Mouse (Mus musculus) neural tube, embryonic 15.5 days (tissue): Measurements from ENCODE around the gene Tcf12. TPM values are rescaled to one million over a fixed set of nuclear protein-coding genes. Genes with fewer than 3 reads are reported as not detected.

Experiments used
- ATAC-seq: fragments of 200-750 bp; cut with Nextera tagmentation; 2 replicates; pipeline ENCODE4 v1.8.0; 2017; ENCODE audit warnings: mild to moderate bottlenecking, moderate TSS enrichment, moderate library complexity; ENCODE audit not compliant: low FRiP score
- H3K27ac ChIP-seq: fragments of 300-500 bp; sonication (generic); replicated peaks from 2 replicates; pipeline ENCODE4 v1.5.1; 2015; ENCODE audit warnings: mild to moderate bottlenecking, inconsistent platforms
- H3K27me3 ChIP-seq: fragments of 300-500 bp; sonication (generic); replicated peaks from 2 replicates; pipeline ENCODE4 v1.6.1; 2015; ENCODE audit warnings: inconsistent platforms
- H3K36me3 ChIP-seq: fragments of 300-500 bp; sonication (generic); 2 replicates; pipeline ENCODE4 v1.6.1; 2015; ENCODE audit warnings: inconsistent platforms
- H3K4me1 ChIP-seq: fragments of 300-500 bp; sonication (generic); 2 replicates; pipeline ENCODE4 v1.6.1; 2015; ENCODE audit warnings: inconsistent platforms
- H3K4me2 ChIP-seq: fragments of 300-500 bp; sonication (generic); 2 replicates; pipeline ENCODE4 v1.6.1; 2015; ENCODE audit warnings: inconsistent platforms, mild to moderate bottlenecking, moderate library complexity
- H3K4me3 ChIP-seq: fragments of 300-500 bp; sonication (generic); replicated peaks from 2 replicates; pipeline ENCODE4 v1.5.1; 2015; ENCODE audit warnings: mild to moderate bottlenecking, inconsistent platforms
- H3K9ac ChIP-seq: fragments of 300-500 bp; sonication (generic); replicated peaks from 2 replicates; pipeline ENCODE4 v1.6.1; 2015; ENCODE audit warnings: mild to moderate bottlenecking, inconsistent platforms
- H3K9me3 ChIP-seq: fragments of 300-500 bp; sonication (generic); replicated peaks from 2 replicates; pipeline ENCODE4 v1.6.1; 2016; ENCODE audit warnings: inconsistent platforms
- WGBS: fragments of 180-500 bp; shearing (Covaris S2); methylation state at CpG from one replicate; pipeline ENCODE4 v1.1.7; 2015; ENCODE audit warnings: mixed read lengths; 5-methylcytosine and 5-hydroxymethylcytosine counted together
- polyA plus RNA-seq: library from polyadenylated mRNA; unstranded; fragments of >200 nt; fragmentation: Nextera tagmentation; extraction: Ambion mirVana; gene quantifications from 2 replicates; pipeline ENCODE4 v1.2.1, GENCODE M21; 2015

Tcf12 gene
- polyA plus RNA-seq, 1 experiment from 2014 or later = 53.7 TPM

DNA sequence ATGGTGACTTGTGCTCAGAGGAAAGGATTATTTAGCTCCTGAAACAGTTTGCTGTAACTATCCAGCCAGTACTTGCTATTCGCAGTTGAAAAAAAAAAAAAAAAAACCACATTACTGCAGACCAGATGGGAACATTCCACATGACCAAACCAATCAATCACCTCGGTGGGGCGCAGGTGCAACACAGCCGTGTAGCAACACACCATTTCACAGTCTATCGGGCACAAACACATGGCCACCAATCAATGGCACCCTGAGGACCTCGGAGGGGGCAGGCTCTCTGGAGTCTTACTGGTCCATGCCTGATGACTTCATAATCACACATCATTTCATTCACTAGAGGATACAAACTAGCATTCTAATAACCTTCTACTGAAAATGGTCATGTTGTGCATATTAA lies 135.6 kb downstream of the Tcf12 start:
- Histone ChIP-seq H3K36me3 (no peaks in the 10 kb centered on the region), H3K27ac (peak overlapping the region; percentile 58), H3K4me2 (peak overlapping the region; percentile 38), H3K9me3 (no peaks in the 10 kb centered on the region), H3K9ac (no peak overlapping the region), H3K4me1 (peaks cover 31% of the 10 kb centered on the region), H3K4me3 (no peak overlapping the region), H3K27me3 (no peaks in the 10 kb centered on the region)
- 12% methylated on average over 6 of the region's 6 CpGs for WGBS
- peak; percentile 92 for ATAC-seq

- Histone ChIP-seq H3K4me3 (no peak overlapping the region), H3K9ac (no peak overlapping the region), H3K4me2 (no peak overlapping the region), H3K4me1 (peaks cover 31% of the 10 kb centered on the region), H3K27me3 (no peaks in the 10 kb centered on the region), H3K36me3 (no peaks in the 10 kb centered on the region), H3K27ac (peak overlapping the region; percentile 76), H3K9me3 (no peaks in the 10 kb centered on the region)
- WGBS = 24% methylated on average over 4 of the region's 4 CpGs
- ATAC-seq = no peak
Measured at GRCm38 (mm10) chr9:71975141-71975540, 136.5 kb downstream of the Tcf12 start.

DNA sequence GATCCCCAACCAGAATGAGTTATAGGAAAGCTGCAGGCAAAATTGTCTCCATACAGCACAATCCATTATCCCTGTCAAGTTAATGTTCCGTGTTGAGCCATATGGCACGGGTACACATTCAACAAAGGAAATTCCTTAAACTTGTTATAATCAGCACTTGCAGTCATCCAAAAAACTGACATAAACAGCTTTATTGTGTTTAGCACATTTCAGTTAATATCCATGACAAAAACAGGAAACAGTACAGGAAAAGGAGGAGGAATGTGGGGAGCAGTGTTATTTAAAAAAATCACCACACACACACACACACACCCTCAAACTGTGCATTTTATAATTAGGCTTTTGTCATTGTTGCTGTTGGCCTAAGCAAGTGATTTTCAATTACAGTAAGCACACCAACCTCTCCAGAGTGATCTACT lies 137.1 kb downstream of the Tcf12 start:
- Histone ChIP-seq H3K9ac (no peak overlapping the region), H3K27me3 (no peaks in the 10 kb centered on the region), H3K4me3 (no peak overlapping the region), H3K9me3 (no peaks in the 10 kb centered on the region), H3K4me1 (peaks cover 31% of the 10 kb centered on the region), H3K4me2 (no peak overlapping the region), H3K27ac (peak overlapping the region; percentile 76), H3K36me3 (no peaks in the 10 kb centered on the region)
- peak; percentile 61; the same call in 1 of the 2 replicates for ATAC-seq
- WGBS = 7% methylated on average over 2 of the region's 2 CpGs

GRCm38 (mm10) chr9:71964039-71964438 lies 147.6 kb downstream of the Tcf12 start:
- no peak for ATAC-seq
- H3K27me3 ChIP-seq = no peaks in the 10 kb centered on the region
- no peak overlapping the region for H3K4me3 ChIP-seq
- H3K4me1 ChIP-seq = peaks cover 3% of the 10 kb centered on the region; the same call in 1 of the 2 replicates
- 72% methylated on average over 4 of the region's 4 CpGs for WGBS
- no peaks in the 10 kb centered on the region for H3K9me3 ChIP-seq
- no peak overlapping the region for H3K9ac ChIP-seq
- no peak overlapping the region for H3K4me2 ChIP-seq
- no peak overlapping the region for H3K27ac ChIP-seq
- no peaks in the 10 kb centered on the region for H3K36me3 ChIP-seq

- H3K4me1 ChIP-seq = peaks cover 6% of the 10 kb centered on the region; the same call in 1 of the 2 replicates
- no peaks in the 10 kb centered on the region for H3K9me3 ChIP-seq
- H3K9ac ChIP-seq = no peak overlapping the region
- no peak for ATAC-seq
- H3K36me3 ChIP-seq = no peaks in the 10 kb centered on the region
- 0 out of 2 replicates have a peak overlapping the region, but pooled peaks have one; percentile 37 for H3K27ac ChIP-seq
- peak overlapping the region; percentile 30; the same call in 1 of the 2 replicates for H3K4me2 ChIP-seq
- H3K4me3 ChIP-seq = no peak overlapping the region
- no peaks in the 10 kb centered on the region for H3K27me3 ChIP-seq
Measured at GRCm38 (mm10) chr9:71960026-71960396, 151.7 kb downstream of the Tcf12 start.

GRCm38 (mm10) chr9:71959259-71960025 lies 152.2 kb downstream of the Tcf12 start:
- 0 out of 2 replicates have a peak overlapping the region, but pooled peaks have one; percentile 37 for H3K27ac ChIP-seq
- H3K9ac ChIP-seq = no peak overlapping the region
- H3K4me3 ChIP-seq = no peak overlapping the region
- no peaks in the 10 kb centered on the region for H3K9me3 ChIP-seq
- peaks cover 6% of the 10 kb centered on the region; the same call in 1 of the 2 replicates for H3K4me1 ChIP-seq
- H3K36me3 ChIP-seq = no peaks in the 10 kb centered on the region
- H3K27me3 ChIP-seq = no peaks in the 10 kb centered on the region
- ATAC-seq = peak; percentile 57; the same call in 1 of the 2 replicates
- H3K4me2 ChIP-seq = peak overlapping the region; percentile 30; the same call in 1 of the 2 replicates
- WGBS = 46% methylated on average over 11 of the region's 11 CpGs

DNA sequence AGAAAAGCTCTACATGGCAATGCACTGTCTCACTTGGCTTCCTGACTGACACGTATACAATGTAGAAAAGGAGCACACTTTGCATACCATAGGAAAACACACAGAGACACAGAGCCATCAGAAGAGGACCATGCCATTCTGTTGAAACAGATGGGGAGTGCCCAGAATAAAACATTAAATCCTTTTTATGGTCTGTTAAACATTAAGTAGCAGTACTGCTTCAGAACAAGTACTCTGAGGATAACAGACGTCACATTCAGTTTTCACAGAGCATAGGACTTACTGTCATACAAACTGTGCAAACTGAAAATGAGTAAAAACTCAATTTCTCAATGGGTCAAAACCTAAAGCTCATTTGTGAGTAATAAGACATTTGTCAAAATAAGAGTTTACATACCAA lies 158.5 kb downstream of the Tcf12 start:
- H3K4me1 ChIP-seq = peaks cover 3% of the 10 kb centered on the region; the same call in 1 of the 2 replicates
- no peak overlapping the region for H3K4me2 ChIP-seq
- ATAC-seq = no peak
- H3K27ac ChIP-seq = no peak overlapping the region
- no peaks in the 10 kb centered on the region for H3K36me3 ChIP-seq
- H3K9ac ChIP-seq = no peak overlapping the region
- no peaks in the 10 kb centered on the region for H3K27me3 ChIP-seq
- H3K9me3 ChIP-seq = no peaks in the 10 kb centered on the region
- H3K4me3 ChIP-seq = no peak overlapping the region
- 39% methylated on average over 2 of the region's 2 CpGs for WGBS

GRCm38 (mm10) chr9:71952621-71953076 lies 159.0 kb downstream of the Tcf12 start:
- H3K9ac ChIP-seq = no peak overlapping the region
- H3K4me1 ChIP-seq = peaks cover 3% of the 10 kb centered on the region; the same call in 1 of the 2 replicates
- H3K4me2 ChIP-seq = no peak overlapping the region
- no peak overlapping the region for H3K4me3 ChIP-seq
- no peak overlapping the region for H3K27ac ChIP-seq
- H3K27me3 ChIP-seq = no peaks in the 10 kb centered on the region
- 92% methylated on average over 1 of the region's 1 CpGs for WGBS
- H3K36me3 ChIP-seq = no peaks in the 10 kb centered on the region
- H3K9me3 ChIP-seq = no peaks in the 10 kb centered on the region
- no peak for ATAC-seq

DNA sequence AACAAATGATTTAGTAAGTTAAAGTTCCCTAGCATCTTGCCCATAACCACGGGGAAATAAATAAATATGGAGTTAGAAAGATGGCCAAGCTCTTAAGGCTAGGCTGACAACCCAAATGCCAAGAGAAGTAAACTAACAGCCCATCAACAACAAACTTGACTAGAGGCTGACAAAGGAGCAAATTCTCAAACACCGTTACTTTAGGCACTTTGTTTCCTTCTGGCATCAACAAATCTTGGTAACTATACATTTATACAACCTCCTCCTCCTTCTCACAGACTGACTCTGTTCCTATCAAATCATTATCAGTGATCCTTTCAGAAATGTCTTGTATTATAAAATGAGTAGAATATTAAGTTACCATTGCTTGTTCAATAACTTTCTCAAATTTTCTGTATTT lies 159.7 kb downstream of the Tcf12 start:
- WGBS = 78% methylated on average over 2 of the region's 2 CpGs

DNA sequence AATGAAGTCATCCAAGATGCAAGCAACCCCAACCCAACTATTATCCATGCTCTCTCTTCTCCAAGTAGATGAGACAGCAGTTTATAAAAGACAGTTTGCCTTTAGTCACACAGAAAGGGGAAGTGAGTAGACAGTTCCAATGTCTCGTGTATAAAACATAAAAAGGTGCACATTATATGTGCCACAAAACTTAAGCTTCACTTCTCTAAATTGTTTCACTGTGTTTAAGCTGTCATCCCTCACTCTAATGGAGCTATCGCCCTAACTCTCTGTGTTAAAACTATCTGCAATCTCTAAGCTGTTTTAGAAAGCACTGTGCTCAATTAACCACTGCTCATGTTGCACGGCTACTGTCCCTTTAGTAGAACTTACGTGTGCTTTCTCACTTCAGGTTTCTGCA lies 160.3 kb downstream of the Tcf12 start:
- Histone ChIP-seq H3K4me3 (no peak overlapping the region), H3K4me2 (no peak overlapping the region), H3K36me3 (no peaks in the 10 kb centered on the region), H3K9me3 (no peaks in the 10 kb centered on the region), H3K27me3 (no peaks in the 10 kb centered on the region), H3K9ac (no peak overlapping the region), H3K27ac (no peak overlapping the region), H3K4me1 (peaks cover 2% of the 10 kb centered on the region; the same call in 1 of the 2 replicates)
- WGBS = 72% methylated on average over 4 of the region's 4 CpGs
- no peak for ATAC-seq

More for the DNA sequence above, 159.7 kb downstream of the Tcf12 start:
- H3K27me3 ChIP-seq = no peaks in the 10 kb centered on the region
- no peak overlapping the region for H3K4me3 ChIP-seq
- no peak for ATAC-seq
- H3K27ac ChIP-seq = no peak overlapping the region
- H3K36me3 ChIP-seq = no peaks in the 10 kb centered on the region
- no peak overlapping the region for H3K9ac ChIP-seq
- no peaks in the 10 kb centered on the region for H3K9me3 ChIP-seq
- H3K4me2 ChIP-seq = no peak overlapping the region
- H3K4me1 ChIP-seq = peaks cover 3% of the 10 kb centered on the region; the same call in 1 of the 2 replicates

GRCm38 (mm10) chr9:71944801-71945200 lies 166.9 kb downstream of the Tcf12 start:
- H3K27ac ChIP-seq = no peak overlapping the region
- H3K4me1 ChIP-seq = no peaks in the 10 kb centered on the region
- ATAC-seq = no peak
- no peaks in the 10 kb centered on the region for H3K36me3 ChIP-seq
- H3K4me2 ChIP-seq = no peak overlapping the region
- no peaks in the 10 kb centered on the region for H3K9me3 ChIP-seq
- no peak overlapping the region for H3K9ac ChIP-seq
- no peak overlapping the region for H3K4me3 ChIP-seq
- no peaks in the 10 kb centered on the region for H3K27me3 ChIP-seq
- WGBS = 89% methylated on average over 4 of the region's 4 CpGs

- Histone ChIP-seq H3K9me3 (no peaks in the 10 kb centered on the region), H3K9ac (no peak overlapping the region), H3K4me3 (no peak overlapping the region), H3K27me3 (no peaks in the 10 kb centered on the region), H3K4me1 (no peaks in the 10 kb centered on the region), H3K27ac (no peak overlapping the region), H3K4me2 (no peak overlapping the region), H3K36me3 (no peaks in the 10 kb centered on the region)
- no peak for ATAC-seq
Measured at GRCm38 (mm10) chr9:71942424-71942823, 169.2 kb downstream of the Tcf12 start.
